Mouse (Mus musculus) CH12.LX (cell line): ENCODE results near the gene Padi1. TPM values are rescaled to one million over a fixed set of nuclear protein-coding genes. Genes with fewer than 3 reads are reported as not detected.

Experiments
- DNase-seq: peaks from one replicate; pipeline ENCODE4 v3.0.0-alpha.2; 2013; ENCODE audit errors: extremely low read depth
- H3K27ac ChIP-seq: 2 replicates; pipeline ENCODE4 v1.5.1; 2012; ENCODE audit warnings: low read depth, mild to moderate bottlenecking, control low read depth, moderate library complexity; ENCODE audit not compliant: insufficient read depth
- H3K27me3 ChIP-seq: replicated peaks from 2 replicates; pipeline ENCODE3; 2012; ENCODE audit warnings: inconsistent platforms
- H3K36me3 ChIP-seq, 2 experiments: replicated peaks in 1 of 2; 2 replicates each; pipeline versions ENCODE3 to v1.6.1; 2012; ENCODE audit warnings: inconsistent platforms in 1 of 2, low read length in 1 of 2, mild to moderate bottlenecking in 1 of 2, mixed read lengths in 1 of 2, moderate library complexity in 1 of 2; ENCODE audit not compliant: control insufficient read depth in 1 of 2, insufficient read depth in 1 of 2
- H3K4me1 ChIP-seq, 2 experiments: 2 replicates each; pipeline ENCODE4 v1.6.1; 2012; ENCODE audit warnings: inconsistent platforms in 1 of 2, moderate library complexity in 1 of 2; ENCODE audit not compliant: insufficient read depth in 2 of 2, control insufficient read depth in 1 of 2
- H3K4me2 ChIP-seq: 2 replicates; pipeline ENCODE4 v1.6.1; 2012; ENCODE audit warnings: low read depth, mild to moderate bottlenecking, control low read depth; ENCODE audit not compliant: poor library complexity, insufficient read depth, severe bottlenecking
- H3K4me3 ChIP-seq, 3 experiments: fragments of 150-350 bp in 1 of 3; sonication (generic) in 1 of 3; replicated peaks in 1 of 3; 2 replicates each; pipeline versions ENCODE3 to v1.5.1; 2011 to 2012; ENCODE audit warnings: low read depth in 2 of 3, low read length in 2 of 3, mild to moderate bottlenecking in 2 of 3, moderate library complexity in 2 of 3, control low read depth in 1 of 3, improper control_type of control experiment in 1 of 3, inconsistent platforms in 1 of 3, mixed read lengths in 1 of 3; ENCODE audit not compliant: poor library complexity in 1 of 3
- H3K79me2 ChIP-seq: replicated peaks from 2 replicates; pipeline ENCODE4 v1.6.1; 2012; ENCODE audit warnings: mild to moderate bottlenecking, moderate library complexity; ENCODE audit not compliant: control insufficient read depth, poor library complexity, insufficient read depth, severe bottlenecking; ENCODE audit errors: extremely low read depth
- H3K9ac ChIP-seq: 2 replicates; pipeline ENCODE4 v1.6.1; 2012; ENCODE audit warnings: low read depth, mild to moderate bottlenecking, control low read depth, moderate library complexity; ENCODE audit not compliant: insufficient read depth
- H3K9me3 ChIP-seq: replicated peaks from 2 replicates; pipeline ENCODE3; 2012; ENCODE audit warnings: low read length, inconsistent platforms, mixed read lengths
- BHLHE40 ChIP-seq: IDR thresholded peaks from 2 replicates; pipeline ENCODE4 v1.6.1; 2011; ENCODE audit warnings: mild to moderate bottlenecking, low read depth, low read length, improper control_type of control experiment
- CHD1 ChIP-seq: IDR thresholded peaks from 2 replicates; pipeline ENCODE4 v1.6.1; 2012; ENCODE audit warnings: low read depth, low read length, improper control_type of control experiment, inconsistent platforms
- CHD2 ChIP-seq: IDR thresholded peaks from 2 replicates; pipeline ENCODE4 v1.6.1; 2011; ENCODE audit warnings: low read length, improper control_type of control experiment
- CTCF ChIP-seq, 2 experiments: IDR thresholded peaks in 1 of 2; conservative IDR thresholded peaks in 1 of 2; 2 replicates each; pipeline ENCODE4 v1.5.1; 2011 to 2012; ENCODE audit warnings: low read depth in 2 of 2, low read length in 2 of 2, improper control_type of control experiment in 1 of 2, inconsistent platforms in 1 of 2, mild to moderate bottlenecking in 1 of 2, moderate library complexity in 1 of 2
- E2F4 ChIP-seq: IDR thresholded peaks from 2 replicates; pipeline ENCODE4 v1.6.1; 2011; ENCODE audit warnings: low read depth, low read length, improper control_type of control experiment; ENCODE audit not compliant: insufficient replicate concordance
- JUN ChIP-seq: IDR thresholded peaks from 2 replicates; pipeline ENCODE4 v1.6.1; 2011; ENCODE audit warnings: low read depth, mild to moderate bottlenecking, low read length, improper control_type of control experiment, moderate library complexity; ENCODE audit not compliant: insufficient read depth
- JUND ChIP-seq: conservative IDR thresholded peaks from 2 replicates; pipeline ENCODE4 v1.6.1; 2011; ENCODE audit warnings: low read depth, low read length, improper control_type of control experiment
- MAX ChIP-seq: IDR thresholded peaks from 2 replicates; pipeline ENCODE4 v1.6.1; 2011; ENCODE audit warnings: low read length, improper control_type of control experiment
- MAZ ChIP-seq: IDR thresholded peaks from 2 replicates; pipeline ENCODE4 v1.6.1; 2012; ENCODE audit warnings: low read depth, mild to moderate bottlenecking, inconsistent platforms, low read length, improper control_type of control experiment, moderate library complexity
- MEF2A ChIP-seq: IDR thresholded peaks from 2 replicates; pipeline ENCODE4 v1.6.1; 2014; ENCODE audit warnings: low read depth, mild to moderate bottlenecking, inconsistent platforms, low read length, improper control_type of control experiment, borderline replicate concordance
- MYC ChIP-seq: IDR thresholded peaks from 2 replicates; pipeline ENCODE4 v1.6.1; 2011; ENCODE audit warnings: low read depth, mild to moderate bottlenecking, improper control_type of control experiment, low read length
- NRF1 ChIP-seq: IDR thresholded peaks from 2 replicates; pipeline ENCODE4 v1.6.1; 2014; ENCODE audit warnings: low read depth, mild to moderate bottlenecking, inconsistent platforms, low read length, improper control_type of control experiment, moderate library complexity
- POLR2AphosphoS2 ChIP-seq: IDR thresholded peaks from 2 replicates; pipeline ENCODE4 v1.6.1; 2011; ENCODE audit warnings: low read depth, low read length, improper control_type of control experiment
- RCOR1 ChIP-seq: conservative IDR thresholded peaks from 2 replicates; pipeline ENCODE4 v1.6.1; 2012; ENCODE audit warnings: low read depth, mild to moderate bottlenecking, inconsistent platforms, low read length, improper control_type of control experiment
- SMC3 ChIP-seq: IDR thresholded peaks from 2 replicates; pipeline ENCODE4 v1.6.1; 2011; ENCODE audit warnings: low read depth, low read length, improper control_type of control experiment
- TBP ChIP-seq: conservative IDR thresholded peaks from 2 replicates; pipeline ENCODE4 v1.6.1; 2011; ENCODE audit warnings: low read depth, low read length, improper control_type of control experiment
- TCF12 ChIP-seq: IDR thresholded peaks from 2 replicates; pipeline ENCODE4 v1.6.1; 2014; ENCODE audit warnings: low read depth, mild to moderate bottlenecking, inconsistent platforms, low read length, improper control_type of control experiment
- UBTF ChIP-seq: IDR thresholded peaks from 2 replicates; pipeline ENCODE4 v1.6.1; 2012; ENCODE audit warnings: low read depth, mild to moderate bottlenecking, inconsistent platforms, low read length, improper control_type of control experiment, moderate library complexity
- USF2 ChIP-seq: conservative IDR thresholded peaks from 2 replicates; pipeline ENCODE4 v1.6.1; 2011; ENCODE audit warnings: low read depth, low read length, improper control_type of control experiment
- ZC3H11A ChIP-seq: IDR thresholded peaks from 2 replicates; pipeline ENCODE4 v1.6.1; 2012; ENCODE audit warnings: low read depth, mild to moderate bottlenecking, inconsistent platforms, low read length, improper control_type of control experiment
- ZMIZ1 ChIP-seq: IDR thresholded peaks from 2 replicates; pipeline ENCODE4 v1.6.1; 2012; ENCODE audit warnings: low read depth, mild to moderate bottlenecking, inconsistent platforms, low read length, improper control_type of control experiment
- dilution Hi-C: fragments of 300-500 bp; cut with MboI; formaldehyde crosslinking; loops from 2 replicates; pipeline ENCODE4 v1.14.3; 2020; ENCODE audit warnings: low sequenced_read_pairs; ENCODE audit not compliant: extremely low pct_unique_long_range_greater_than_20kb, extremely low pct_ligation_motif_present
- in situ Hi-C: fragments of 300-500 bp; cut with MboI; formaldehyde crosslinking; loops from 3 replicates; pipeline ENCODE4 v1.14.3; 2019; ENCODE audit warnings: low sequenced_read_pairs, low pct_ligation_motif_present, low pct_unique_long_range_greater_than_20kb, mixed read lengths
- polyA plus RNA-seq: library from polyadenylated mRNA; unstranded; fragments of >175 nt; gene quantifications from 2 replicates; pipeline ENCODE4 v1.2.1, GENCODE M21; 2012; ENCODE audit warnings: low read depth; ENCODE audit not compliant: insufficient read length
- total RNA-seq, 2 experiments: library from RNA; depleted of rRNA; stranded (reverse); fragments of 300-350 nt in 1 of 2; fragments of >200 nt in 1 of 2; gene quantifications; 2 replicates each; pipeline ENCODE4 v1.2.3; 2012 to 2014

The Padi1 gene
- total and polyA plus RNA-seq, 3 experiments: 0.04 TPM; not detected in 2

- H3K4me1 ChIP-seq: no peaks in the 10 kb centered on the region
- DNase-seq: no peak
- peaks cover 33% of the 10 kb centered on the region for H3K27me3 ChIP-seq
- H3K79me2 ChIP-seq: no peaks in the 10 kb centered on the region
- no peak overlapping the region for H3K27ac ChIP-seq
- dilution Hi-C loops: no loop called here
- H3K9ac ChIP-seq: no peak overlapping the region
- no peak for TF ChIP-seq MEF2A
- no peak for TF ChIP-seq E2F4
- TF ChIP-seq MAX: no peak
- no peak for TF ChIP-seq CTCF (conservative IDR thresholded peaks at IDR 0.05 in 1 of 2, IDR thresholded peaks at IDR 0.05 in 1 of 2; ENCODE audit: low read depth in 2 of 2, low read length in 2 of 2)
- TF ChIP-seq RCOR1: no peak
- no peak for TF ChIP-seq TCF12
- TF ChIP-seq ZMIZ1: no peak
- TF ChIP-seq JUND: no peak
- no peak overlapping the region for H3K4me3 ChIP-seq
- peaks cover 21% of the 10 kb centered on the region for H3K9me3 ChIP-seq
- H3K4me2 ChIP-seq: no peak overlapping the region
- no peaks in the 10 kb centered on the region for H3K36me3 ChIP-seq
- in situ Hi-C loops: no loop called here
Observed at GRCm38 (mm10) chr4:140882981-140883380, 37.4 kb upstream of the Padi1 start.

GRCm38 (mm10) chr4:140882365-140882764 is 36.8 kb upstream of the Padi1 start:
- DNase-seq: no peak
- dilution Hi-C loops: no loop called here
- no peak overlapping the region for H3K9ac ChIP-seq
- H3K4me1 ChIP-seq: no peaks in the 10 kb centered on the region
- no peak overlapping the region for H3K4me3 ChIP-seq
- H3K4me2 ChIP-seq: no peak overlapping the region
- no peaks in the 10 kb centered on the region for H3K79me2 ChIP-seq
- TF ChIP-seq POLR2AphosphoS2 (no peak), CTCF (conservative IDR thresholded peaks at IDR 0.05 in 1 of 2, IDR thresholded peaks at IDR 0.05 in 1 of 2; ENCODE audit: low read depth in 2 of 2, low read length in 2 of 2) (peak; percentile 10 to 29; a peak in 1 of 4 replicates), BHLHE40 (no peak), MAZ (no peak), USF2 (no peak), CHD2 (no peak), UBTF (no peak)
- in situ Hi-C loops: no loop called here
- H3K9me3 ChIP-seq: peaks cover 21% of the 10 kb centered on the region
- H3K36me3 ChIP-seq: no peaks in the 10 kb centered on the region
- H3K27me3 ChIP-seq: peaks cover 32% of the 10 kb centered on the region
- no peak overlapping the region for H3K27ac ChIP-seq

DNA sequence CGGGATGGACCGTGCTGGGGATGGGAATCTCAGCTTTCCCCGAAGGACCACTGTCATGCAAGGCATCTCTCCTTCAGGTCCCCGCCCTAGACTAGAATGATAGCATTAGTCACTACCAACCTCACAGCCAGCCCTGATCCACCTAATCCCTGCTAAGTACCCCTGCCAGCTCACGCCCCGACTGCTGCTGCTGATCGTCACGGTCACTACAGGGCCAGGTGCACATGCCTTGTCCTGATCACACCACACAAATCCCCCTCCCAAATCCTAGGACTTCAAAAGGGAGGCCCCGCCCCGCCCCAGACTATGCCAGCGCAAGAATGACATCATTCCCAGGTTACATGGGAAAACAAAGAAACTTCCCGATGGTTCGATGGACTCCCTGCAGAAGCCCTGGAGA is 36.2 kb upstream of the Padi1 start:
- Histone ChIP-seq H3K9ac (no peak overlapping the region), H3K4me3 (no peak overlapping the region), H3K36me3 (no peaks in the 10 kb centered on the region), H3K4me2 (no peak overlapping the region), H3K27me3 (peaks cover 32% of the 10 kb centered on the region)
- no peak for TF ChIP-seq USF2
- TF ChIP-seq TBP: no peak
- no peak for TF ChIP-seq SMC3
- TF ChIP-seq BHLHE40: no peak
- TF ChIP-seq MYC: no peak
- TF ChIP-seq NRF1: no peak
- TF ChIP-seq MAZ: no peak
- no peak for TF ChIP-seq RCOR1
- TF ChIP-seq CTCF (conservative IDR thresholded peaks at IDR 0.05 in 1 of 2, IDR thresholded peaks at IDR 0.05 in 1 of 2; ENCODE audit: low read depth in 2 of 2, low read length in 2 of 2): no peak
- no peak for TF ChIP-seq POLR2AphosphoS2
- TF ChIP-seq JUN: no peak
- TF ChIP-seq ZC3H11A: no peak
- no peak for TF ChIP-seq CHD1
- no peak for TF ChIP-seq MEF2A
- TF ChIP-seq, all 38 proteins: peak for 0
- H3K4me1 ChIP-seq: no peaks in the 10 kb centered on the region
- in situ Hi-C loops: no loop called here
- no peaks in the 10 kb centered on the region for H3K79me2 ChIP-seq
- H3K9me3 ChIP-seq: peaks cover 21% of the 10 kb centered on the region
- dilution Hi-C loops: no loop called here
- no peak for DNase-seq
- no peak overlapping the region for H3K27ac ChIP-seq
